Mouse (Mus musculus): ENCODE measurements around the gene Gga2.

DNA sequence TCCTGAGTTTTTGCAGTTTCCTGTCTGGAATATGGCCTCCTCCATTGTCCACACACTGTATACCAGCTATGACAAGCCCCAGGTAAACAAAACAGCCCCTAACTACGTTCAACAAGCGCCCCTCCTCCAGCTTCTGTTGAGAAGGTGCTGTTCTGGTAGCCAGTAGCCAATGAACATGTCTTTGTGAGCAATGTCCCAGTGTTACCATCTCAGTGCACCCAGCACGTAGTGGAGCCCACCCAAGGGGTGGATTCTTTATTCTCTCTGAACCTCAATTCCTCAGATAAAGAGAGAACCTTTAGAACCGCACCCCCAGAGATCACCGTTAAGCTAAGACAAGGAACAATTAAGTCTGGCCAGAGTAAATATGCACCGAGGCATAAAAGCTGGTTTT is 752 bp downstream of the Gga2 start:
- TF ChIP-seq GATA1 (IDR thresholded peaks at IDR 0.05; ENCODE audit: low read length) (no peak), TAL1 (IDR thresholded peaks at IDR 0.05; ENCODE audit: low read length) (no peak)

Data from erythroblast, embryonic 14.5 days (primary cell).